Mouse (Mus musculus): ENCODE results near the gene Megf8.
A peak's percentile ranks its signal among the peaks of the same experiment; 100 is the strongest.

The Megf8 gene

DNA sequence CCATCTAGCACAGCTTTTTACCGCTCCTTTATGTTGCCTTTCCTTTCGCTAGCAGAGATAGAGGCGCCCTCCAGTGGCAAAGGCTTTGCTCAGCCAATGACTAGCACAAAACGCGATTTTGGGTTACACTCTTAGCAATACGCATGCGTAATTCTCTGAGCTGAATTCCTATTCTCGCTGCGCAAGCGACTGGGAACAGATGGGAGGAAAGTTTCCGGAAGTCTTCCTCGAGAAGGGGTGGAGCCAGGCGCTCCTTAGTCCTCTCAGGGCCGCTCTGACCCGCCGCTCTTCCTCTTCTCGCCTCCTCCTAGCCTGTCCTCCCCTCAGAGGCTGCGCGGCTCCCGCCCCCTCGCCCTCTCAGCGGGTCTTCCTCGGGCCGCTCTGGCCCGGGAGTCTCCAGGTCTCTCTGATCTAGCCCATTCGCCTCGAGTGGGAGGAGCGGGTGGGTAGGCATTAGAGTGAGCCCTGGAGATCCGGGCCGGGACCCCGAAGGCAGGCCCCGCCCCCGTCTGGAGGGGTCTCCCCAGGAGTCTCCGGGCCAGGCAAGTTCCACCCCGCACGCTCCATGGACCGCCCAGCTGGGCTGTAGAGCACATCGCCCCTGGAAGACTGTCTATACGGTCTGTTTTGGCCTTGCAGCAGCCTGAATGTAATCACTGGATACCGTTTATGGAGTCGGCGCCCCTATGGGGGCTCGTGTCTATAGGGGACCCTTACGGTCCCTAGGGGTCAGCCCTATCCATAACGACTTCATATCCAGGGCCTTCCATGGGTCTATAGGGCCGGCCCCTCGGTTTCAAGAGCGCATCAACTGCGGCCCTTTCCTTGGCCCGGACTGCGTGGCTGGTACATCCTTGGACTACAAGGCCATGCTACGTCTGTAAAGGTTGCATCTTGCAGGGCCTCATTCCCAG lies at the start of gene Megf8:
Gene Megf8, plus strand, starts transcription at position 633 of the 914 bp plus-strand sequence.
- peak; percentile 98 for DNase-seq

DNA sequence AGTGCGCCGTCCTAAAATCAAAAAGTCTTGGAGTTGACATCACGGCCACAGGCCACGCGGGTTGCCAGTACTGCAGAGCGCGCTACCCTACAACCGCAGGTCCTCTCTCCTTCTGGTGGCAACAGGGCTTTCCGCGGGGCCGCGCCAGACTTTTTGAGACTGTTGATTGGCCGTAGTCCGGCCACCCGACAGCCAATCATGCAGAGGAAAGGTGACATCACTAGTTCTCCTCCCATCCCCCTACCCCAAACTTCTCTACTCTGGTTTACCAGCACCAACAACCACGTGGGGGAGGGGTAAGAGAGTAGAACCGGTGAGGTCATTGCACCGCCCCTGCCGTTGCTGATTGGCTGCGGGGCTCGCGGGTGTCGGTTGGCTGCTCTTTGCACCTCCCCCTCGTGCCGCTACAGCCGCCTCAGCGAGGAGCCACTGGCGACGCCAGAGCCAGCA lies 49.6 kb upstream of the Megf8 start, which contains the start of gene Cic:
Gene Cic, plus strand, starts transcription at position 404 of the 450 bp plus-strand sequence.
- DNase-seq: peak; percentile 99

GRCm38 (mm10) chr7:25267751-25268463 lies 49.1 kb upstream of the Megf8 start:
- DNase-seq: peak; percentile 100

DNA sequence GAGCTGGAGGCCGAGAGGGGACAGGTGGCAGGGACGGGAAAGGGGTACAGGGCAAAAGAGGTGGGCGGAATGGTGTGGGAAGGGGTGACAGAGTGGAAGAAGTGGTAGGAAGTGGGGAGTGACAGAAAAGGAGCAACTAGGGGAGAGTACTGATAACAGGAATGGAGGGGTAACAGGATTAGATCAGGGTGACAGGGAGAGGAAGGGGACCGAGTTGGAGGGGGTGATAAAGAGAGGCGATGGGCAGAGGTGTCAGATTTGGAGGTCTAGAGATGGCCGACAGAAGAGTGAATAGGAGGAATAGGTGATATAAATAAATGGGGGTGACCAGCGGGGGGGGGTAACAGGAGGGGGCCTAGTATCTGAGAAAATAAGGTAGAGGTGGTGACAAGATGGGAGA lies 48.4 kb upstream of the Megf8 start:
- no peak for DNase-seq

DNA sequence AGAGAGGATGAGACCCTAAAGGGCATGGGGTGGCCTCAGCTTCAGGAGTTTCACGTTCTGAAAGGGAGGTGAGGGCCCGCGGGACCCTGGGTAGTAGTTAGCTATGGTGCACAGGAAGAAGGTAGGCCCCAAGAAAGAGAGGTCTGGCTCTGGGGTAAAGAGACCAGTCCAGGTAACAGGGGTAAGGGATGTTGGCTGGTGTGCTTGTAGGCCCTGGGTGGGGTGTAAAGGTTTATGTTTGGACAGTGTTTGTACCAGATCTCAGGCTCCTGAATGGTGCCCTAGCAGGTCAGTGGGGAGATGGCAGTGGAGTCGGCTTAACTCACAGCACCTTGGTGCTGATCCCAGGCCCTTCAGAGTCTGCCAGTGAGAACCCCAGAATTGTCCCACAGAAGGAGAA lies 47.9 kb upstream of the Megf8 start:
- no peak for DNase-seq

GRCm38 (mm10) chr7:25269545-25270271 lies 47.3 kb upstream of the Megf8 start:
- no peak for DNase-seq

GRCm38 (mm10) chr7:25270652-25271633 lies 46.0 kb upstream of the Megf8 start:
- no peak for DNase-seq

DNA sequence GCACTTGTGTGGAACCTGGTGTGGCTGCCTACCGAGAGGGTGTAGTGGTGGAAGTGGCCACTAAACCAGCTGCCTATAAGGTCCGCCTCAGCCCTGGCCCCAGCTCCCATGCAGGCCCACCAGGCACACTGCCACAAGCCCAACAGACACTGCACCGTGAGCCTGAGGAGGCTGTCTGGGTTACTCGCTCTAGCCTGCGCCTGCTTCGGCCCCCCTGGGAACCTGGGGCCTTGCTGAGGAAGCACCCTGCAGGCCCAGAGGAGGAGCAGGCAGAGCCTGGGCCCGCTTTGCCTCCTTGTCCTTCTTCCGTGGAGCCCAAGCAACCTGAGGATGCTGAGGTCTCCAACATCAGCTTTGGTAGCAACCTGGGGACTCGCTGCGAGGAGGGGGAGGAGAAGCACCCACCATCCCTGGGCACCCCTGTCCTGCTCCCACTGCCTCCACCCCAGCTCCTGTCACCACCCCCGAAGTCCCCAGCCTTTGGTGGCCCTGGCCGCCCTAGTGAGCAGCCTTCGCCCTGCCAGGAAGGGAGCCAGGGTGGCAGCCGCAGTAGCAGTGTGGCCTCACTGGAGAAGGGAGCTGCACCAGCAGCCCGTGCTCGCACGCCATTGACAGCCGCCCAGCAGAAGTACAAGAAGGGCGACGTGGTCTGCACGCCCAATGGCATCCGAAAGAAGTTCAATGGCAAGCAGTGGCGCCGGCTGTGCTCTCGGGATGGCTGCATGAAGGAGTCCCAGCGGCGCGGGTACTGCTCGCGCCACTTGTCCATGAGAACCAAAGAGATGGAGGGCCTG lies 45.1 kb upstream of the Megf8 start:
- no peak for DNase-seq

DNA sequence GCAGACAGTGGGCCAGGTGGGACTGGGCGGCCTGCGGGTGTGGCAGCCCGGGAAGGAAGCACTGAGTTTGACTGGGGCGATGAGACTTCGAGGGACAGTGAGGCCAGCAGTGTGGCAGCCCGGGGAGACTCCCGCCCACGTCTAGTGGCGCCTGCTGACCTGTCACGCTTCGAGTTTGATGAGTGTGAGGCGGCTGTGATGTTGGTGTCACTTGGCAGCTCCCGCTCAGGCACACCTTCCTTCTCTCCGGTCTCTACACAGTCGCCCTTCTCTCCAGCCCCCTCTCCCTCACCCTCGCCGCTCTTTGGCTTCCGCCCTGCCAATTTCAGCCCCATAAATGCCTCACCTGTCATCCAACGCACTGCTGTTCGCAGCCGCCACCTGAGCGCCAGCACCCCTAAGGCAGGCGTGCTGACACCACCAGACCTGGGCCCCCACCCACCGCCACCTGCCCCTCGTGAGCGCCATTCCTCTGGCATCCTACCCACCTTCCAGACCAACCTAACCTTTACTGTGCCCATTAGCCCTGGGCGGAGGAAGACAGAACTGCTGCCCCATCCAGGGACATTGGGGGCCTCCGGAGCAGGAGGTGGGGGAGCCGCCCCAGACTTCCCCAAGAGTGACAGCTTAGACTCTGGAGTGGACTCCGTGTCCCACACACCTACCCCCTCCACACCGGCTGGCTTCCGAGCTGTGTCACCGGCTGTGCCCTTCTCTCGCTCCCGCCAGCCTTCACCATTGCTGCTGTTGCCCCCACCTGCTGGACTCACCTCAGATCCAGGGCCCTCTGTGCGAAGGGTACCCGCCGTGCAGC lies 44.3 kb upstream of the Megf8 start:
- no peak for DNase-seq

DNA sequence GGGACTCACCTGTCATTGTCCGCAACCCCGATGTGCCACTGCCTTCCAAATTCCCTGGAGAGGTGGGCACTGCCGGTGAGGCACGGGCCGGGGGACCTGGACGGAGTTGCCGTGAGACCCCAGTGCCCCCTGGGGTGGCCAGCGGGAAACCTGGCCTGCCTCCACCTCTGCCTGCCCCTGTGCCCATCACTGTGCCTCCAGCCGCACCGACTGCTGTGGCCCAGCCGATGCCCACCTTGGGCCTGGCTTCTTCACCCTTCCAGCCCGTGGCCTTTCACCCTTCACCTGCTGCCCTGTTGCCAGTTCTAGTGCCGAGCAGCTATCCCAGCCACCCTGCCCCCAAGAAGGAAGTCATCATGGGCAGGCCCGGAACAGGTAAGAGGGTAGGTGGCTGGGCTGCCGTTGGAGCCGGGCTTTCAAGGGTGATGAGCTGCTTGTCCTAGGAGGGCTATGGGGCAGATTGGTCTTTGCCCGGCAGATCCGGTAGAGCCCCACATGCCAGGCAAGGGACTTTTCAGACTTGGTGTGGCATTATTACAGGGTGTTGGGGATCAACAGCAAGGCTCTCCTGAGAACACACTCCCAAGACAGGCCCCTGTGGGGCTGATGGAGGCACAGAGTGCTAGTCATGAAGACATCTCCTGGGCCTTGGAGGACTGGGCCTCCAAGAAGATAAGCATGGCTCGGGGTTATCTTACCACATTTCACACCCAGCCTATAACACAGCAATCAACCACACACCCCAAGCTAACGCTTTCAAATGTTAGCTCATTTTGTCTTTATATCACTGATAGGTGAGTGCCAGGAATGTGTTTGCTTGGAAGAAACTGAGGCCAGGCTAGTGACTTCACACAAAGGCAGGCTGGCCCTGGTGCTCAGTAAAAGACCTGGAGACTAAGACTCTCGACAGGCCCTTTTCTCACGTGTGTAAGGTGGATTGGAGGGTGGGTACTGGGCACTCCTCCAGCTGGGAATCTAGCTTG lies 43.4 kb upstream of the Megf8 start:
- DNase-seq: no peak

GRCm38 (mm10) chr7:25274571-25274970 lies 42.4 kb upstream of the Megf8 start:
- DNase-seq: no peak

GRCm38 (mm10) chr7:25274996-25275395 lies 42.0 kb upstream of the Megf8 start:
- no peak for DNase-seq

DNA sequence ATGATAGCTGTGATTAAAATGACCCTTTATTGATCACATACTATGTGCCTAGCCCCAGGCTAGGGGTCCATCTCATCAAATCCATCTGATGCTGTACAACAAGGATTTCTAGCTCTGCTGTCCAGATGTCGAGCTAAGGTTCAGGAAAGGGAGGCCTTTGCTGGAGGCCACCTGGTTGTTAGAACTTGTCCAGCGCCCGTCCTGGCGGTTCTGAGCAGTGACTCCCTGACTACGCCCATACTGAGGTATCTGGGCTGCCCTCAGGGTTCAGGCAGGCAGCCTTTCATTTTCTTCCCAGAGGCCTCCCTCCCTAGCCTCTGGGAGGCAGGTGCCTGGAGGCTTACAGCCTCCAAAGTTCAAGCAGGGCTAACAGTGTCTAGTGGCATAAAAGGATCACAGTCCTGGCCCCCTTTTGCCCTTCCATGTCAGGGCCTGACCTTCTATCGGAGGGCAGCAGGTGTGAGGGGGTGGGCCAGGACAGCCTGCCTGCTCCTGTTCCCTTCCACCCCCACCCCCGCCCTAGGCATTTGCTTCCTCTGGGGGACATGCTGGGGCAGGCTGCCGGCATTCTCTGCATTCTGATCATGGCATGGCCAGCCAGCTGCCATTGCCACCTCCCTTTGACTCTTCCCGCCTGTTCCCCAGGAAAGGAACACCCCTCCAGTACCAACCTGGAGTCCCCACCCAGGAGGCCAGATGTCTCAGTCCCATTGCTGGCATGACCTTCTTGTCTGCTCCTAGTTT lies 41.2 kb upstream of the Megf8 start:
- no peak for DNase-seq

DNA sequence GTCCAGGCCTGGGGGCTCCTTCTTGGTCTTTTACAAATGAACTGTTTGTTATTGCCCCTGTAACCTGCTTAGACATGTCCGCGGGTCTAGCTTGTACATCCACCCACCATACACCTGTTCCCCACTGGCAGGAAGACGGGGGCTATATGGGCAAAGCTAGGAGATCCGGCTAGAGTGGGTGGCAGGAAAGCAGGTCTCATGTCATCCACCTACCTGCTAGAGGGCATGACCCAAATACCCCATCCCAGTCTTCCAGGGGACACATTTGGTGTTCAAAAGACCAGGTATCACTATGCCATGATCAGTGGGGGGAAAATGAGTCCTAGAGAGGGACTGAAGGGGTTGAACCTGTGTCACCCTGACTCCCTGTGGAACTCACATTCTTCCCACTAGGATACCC lies 39.6 kb upstream of the Megf8 start:
- DNase-seq: no peak

DNA sequence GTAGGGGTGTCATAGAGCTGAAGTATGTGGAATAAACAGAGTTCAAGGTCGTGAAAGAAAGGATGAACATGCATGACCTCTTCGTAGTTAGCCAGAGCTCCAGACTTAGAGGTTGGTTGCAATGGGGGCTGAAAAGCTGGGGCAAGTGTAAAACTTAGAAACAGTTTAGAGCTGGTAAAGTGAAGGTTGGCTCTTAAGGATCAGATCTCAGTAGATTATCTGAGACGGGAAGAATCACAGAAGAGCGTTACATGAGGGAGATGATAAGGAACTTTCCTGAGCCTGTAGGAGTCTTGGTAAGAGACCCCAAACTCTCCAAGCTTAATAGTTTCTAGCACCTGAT lies 39.0 kb upstream of the Megf8 start:
- DNase-seq: no peak

GRCm38 (mm10) chr7:25278341-25279075 lies 38.5 kb upstream of the Megf8 start:
- peak; percentile 88 for DNase-seq

- peak; percentile 92 for DNase-seq
These were observed 37.7 kb upstream of the Megf8 start for GRCm38 (mm10) chr7:25279076-25279860.

Data from right cerebral cortex, adult 18-20 months (tissue).